Mouse (Mus musculus) myocyte (in vitro differentiated cells): ENCODE results near the gene Usf3. TPM values are rescaled to one million over a fixed set of nuclear protein-coding genes. Genes with fewer than 3 reads are reported as not detected.

Experiments
- H3K27me3 ChIP-seq: one replicate; pipeline ENCODE4 v1.6.1; 2011; ENCODE audit not compliant: control insufficient read depth, insufficient read depth, insufficient read length
- H3K36me3 ChIP-seq: one replicate; pipeline ENCODE4 v1.6.1; 2011; ENCODE audit not compliant: control insufficient read depth, insufficient read depth
- H3K4me2 ChIP-seq: one replicate; pipeline ENCODE4 v1.6.1; 2011; ENCODE audit warnings: low read depth, control low read depth
- H3K4me3 ChIP-seq: one replicate; pipeline ENCODE4 v1.5.1; 2011; ENCODE audit warnings: mild to moderate bottlenecking, control low read depth, moderate library complexity
- H3K79me2 ChIP-seq: one replicate; pipeline ENCODE4 v1.6.1; 2011; ENCODE audit not compliant: control insufficient read depth, insufficient read depth
- H3ac ChIP-seq: one replicate; pipeline ENCODE4 v1.6.1; 2011; ENCODE audit not compliant: control insufficient read depth, insufficient read length
- CEBPB ChIP-seq: IDR thresholded peaks from 2 replicates; pipeline ENCODE4 v1.6.1; 2011; ENCODE audit warnings: mild to moderate bottlenecking, moderate library complexity; ENCODE audit not compliant: poor library complexity, insufficient read depth, severe bottlenecking
- E2F4 ChIP-seq: IDR thresholded peaks from one replicate; pipeline ENCODE4 v1.6.1; 2011; ENCODE audit warnings: mild to moderate bottlenecking, control low read depth, moderate library complexity; ENCODE audit not compliant: insufficient read depth
- MAX ChIP-seq: IDR thresholded peaks from one replicate; pipeline ENCODE4 v1.6.1; 2011; ENCODE audit warnings: low read depth, mild to moderate bottlenecking, control low read depth
- MYOD1 ChIP-seq, 3 experiments: IDR thresholded peaks; one replicate each; pipeline ENCODE4 v1.6.1; 2011; ENCODE audit warnings: control low read depth in 2 of 3, low read depth in 2 of 3, mild to moderate bottlenecking in 2 of 3, moderate library complexity in 1 of 3; ENCODE audit not compliant: insufficient read length in 2 of 3, control insufficient read depth in 1 of 3
- MYOG ChIP-seq, 3 experiments: IDR thresholded peaks; one replicate each; pipeline ENCODE4 v1.6.1; 2011; ENCODE audit warnings: control low read depth in 2 of 3, low read depth in 2 of 3, mild to moderate bottlenecking in 2 of 3; ENCODE audit not compliant: insufficient read length in 2 of 3, control insufficient read depth in 1 of 3, insufficient read depth in 1 of 3
- POLR2A ChIP-seq: IDR thresholded peaks from one replicate; pipeline ENCODE4 v1.6.1; 2011; ENCODE audit warnings: low read depth, mild to moderate bottlenecking, control low read depth, moderate library complexity; ENCODE audit not compliant: insufficient read length
- POLR2AphosphoS2 ChIP-seq: IDR thresholded peaks from one replicate; pipeline ENCODE4 v1.6.1; 2011; ENCODE audit warnings: low read depth, control low read depth; ENCODE audit not compliant: insufficient read length
- REST ChIP-seq: IDR thresholded peaks from one replicate; pipeline ENCODE4 v1.6.1; 2011; ENCODE audit warnings: mild to moderate bottlenecking, control low read depth, moderate library complexity; ENCODE audit not compliant: insufficient read depth, insufficient read length
- SRF ChIP-seq: IDR thresholded peaks from one replicate; pipeline ENCODE4 v1.6.1; 2011; ENCODE audit warnings: low read depth; ENCODE audit not compliant: control insufficient read depth, insufficient read length
- TCF12 ChIP-seq: IDR thresholded peaks from one replicate; pipeline ENCODE4 v1.6.1; 2011; ENCODE audit warnings: mild to moderate bottlenecking, control low read depth; ENCODE audit not compliant: poor library complexity, insufficient read depth, severe bottlenecking
- TCF3 ChIP-seq: IDR thresholded peaks from one replicate; pipeline ENCODE4 v1.6.1; 2011; ENCODE audit warnings: low read depth, control low read depth; ENCODE audit not compliant: insufficient read length
- USF1 ChIP-seq: IDR thresholded peaks from one replicate; pipeline ENCODE4 v1.6.1; 2011; ENCODE audit warnings: low read depth, mild to moderate bottlenecking, control low read depth, moderate library complexity
- polyA plus RNA-seq: library from polyadenylated mRNA; unstranded; fragments of >200 nt; fragmentation: generic; extraction: Trizol; gene quantifications from one replicate; pipeline ENCODE4 v1.2.1, GENCODE M21; 2012; ENCODE audit warnings: missing spikeins

The Usf3 gene
- polyA plus RNA-seq, 1 experiment: 3.5 TPM

GRCm38 (mm10) chr16:44173966-44174530, 1.0 kb downstream of the Usf3 start:
- H3K36me3 ChIP-seq: no peaks in the 10 kb centered on the region
- H3ac ChIP-seq: peak overlapping the region; percentile 54
- peak overlapping the region; percentile 83 for H3K4me2 ChIP-seq
- peak overlapping the region; percentile 36 for H3K4me3 ChIP-seq
- peaks cover 36% of the 10 kb centered on the region for H3K79me2 ChIP-seq
- TF ChIP-seq POLR2A (no peak), POLR2AphosphoS2 (no peak), REST (no peak), TCF12 (no peak), MYOG (IDR thresholded peaks at IDR 0.05; ENCODE audit: control insufficient read depth in 1 of 3, insufficient read depth in 1 of 3, insufficient read length in 2 of 3, low read depth in 2 of 3) (no peak), MAX (no peak), E2F4 (no peak), SRF (no peak), MYOD1 (IDR thresholded peaks at IDR 0.05; ENCODE audit: control insufficient read depth in 1 of 3, insufficient read length in 2 of 3, low read depth in 2 of 3) (no peak), CEBPB (no peak), TCF3 (no peak), USF1 (no peak)
- H3K27me3 ChIP-seq: no peaks in the 10 kb centered on the region

- no peak overlapping the region for H3K4me3 ChIP-seq
- peaks cover 36% of the 10 kb centered on the region for H3K79me2 ChIP-seq
- no peak overlapping the region for H3ac ChIP-seq
- H3K36me3 ChIP-seq: no peaks in the 10 kb centered on the region
- no peaks in the 10 kb centered on the region for H3K27me3 ChIP-seq
- H3K4me2 ChIP-seq: peak overlapping the region; percentile 27
- TF ChIP-seq MYOD1 (IDR thresholded peaks at IDR 0.05; ENCODE audit: control insufficient read depth in 1 of 3, insufficient read length in 2 of 3, low read depth in 2 of 3): no peak
Observed at GRCm38 (mm10) chr16:44175001-44175400, 2.0 kb downstream of the Usf3 start.

GRCm38 (mm10) chr16:44176511-44176910, 3.5 kb downstream of the Usf3 start:
- no peak for TF ChIP-seq REST
- TF ChIP-seq USF1: no peak
- TF ChIP-seq SRF: no peak
- no peak for TF ChIP-seq POLR2A
- no peak for TF ChIP-seq E2F4
- TF ChIP-seq TCF12: no peak
- TF ChIP-seq CEBPB: no peak
- TF ChIP-seq MYOG (IDR thresholded peaks at IDR 0.05; ENCODE audit: control insufficient read depth in 1 of 3, insufficient read depth in 1 of 3, insufficient read length in 2 of 3, low read depth in 2 of 3): no peak
- no peak for TF ChIP-seq MYOD1 (IDR thresholded peaks at IDR 0.05; ENCODE audit: control insufficient read depth in 1 of 3, insufficient read length in 2 of 3, low read depth in 2 of 3)
- no peak for TF ChIP-seq TCF3
- TF ChIP-seq POLR2AphosphoS2: no peak
- TF ChIP-seq MAX: no peak
- no peak overlapping the region for H3K4me3 ChIP-seq
- no peaks in the 10 kb centered on the region for H3K36me3 ChIP-seq
- no peak overlapping the region for H3ac ChIP-seq
- no peaks in the 10 kb centered on the region for H3K27me3 ChIP-seq
- no peak overlapping the region for H3K4me2 ChIP-seq
- peaks cover 36% of the 10 kb centered on the region for H3K79me2 ChIP-seq

GRCm38 (mm10) chr16:44178555-44178954, 5.5 kb downstream of the Usf3 start:
- Histone ChIP-seq H3ac (no peak overlapping the region), H3K4me2 (no peak overlapping the region), H3K4me3 (no peak overlapping the region), H3K27me3 (no peaks in the 10 kb centered on the region), H3K36me3 (no peaks in the 10 kb centered on the region), H3K79me2 (peaks cover 37% of the 10 kb centered on the region)
- TF ChIP-seq REST (no peak), MAX (no peak), E2F4 (no peak)

GRCm38 (mm10) chr16:44182597-44182996, 9.6 kb downstream of the Usf3 start:
- no peaks in the 10 kb centered on the region for H3K27me3 ChIP-seq
- TF ChIP-seq CEBPB (no peak), REST (no peak), USF1 (no peak), POLR2AphosphoS2 (no peak), MYOD1 (IDR thresholded peaks at IDR 0.05; ENCODE audit: control insufficient read depth in 1 of 3, insufficient read length in 2 of 3, low read depth in 2 of 3) (no peak), SRF (no peak), TCF3 (no peak), POLR2A (no peak), MYOG (IDR thresholded peaks at IDR 0.05; ENCODE audit: control insufficient read depth in 1 of 3, insufficient read depth in 1 of 3, insufficient read length in 2 of 3, low read depth in 2 of 3) (no peak), E2F4 (no peak), TCF12 (no peak)
- no peak overlapping the region for H3K4me2 ChIP-seq
- H3K79me2 ChIP-seq: peaks cover 4% of the 10 kb centered on the region
- no peaks in the 10 kb centered on the region for H3K36me3 ChIP-seq
- no peak overlapping the region for H3K4me3 ChIP-seq
- H3ac ChIP-seq: no peak overlapping the region
